Mouse (Mus musculus): Measurements from ENCODE around the gene Slc7a6. TPM values are rescaled to one million over a fixed set of nuclear protein-coding genes. Genes with fewer than 3 reads are reported as not detected.
A peak's percentile ranks its signal among the peaks of the same experiment; 100 is the strongest.

Gene Slc7a6
- polyA plus RNA-seq, 1 experiment from 2014 or later = 88.3 TPM

GRCm38 (mm10) chr8:106219620-106220019 lies 51.0 kb downstream of the Slc7a6 start:
- DNase-seq (ENCODE audit: low spot score, missing footprints) = no peak
- no peak overlapping the region for H3K27ac ChIP-seq (ENCODE audit: low read depth, low read length)
- no peak overlapping the region for H3K4me3 ChIP-seq (ENCODE audit: low read depth, low read length)
- H3K27me3 ChIP-seq (ENCODE audit: control insufficient read depth, insufficient read depth, low read length) = no peaks in the 10 kb centered on the region
- H3K9me3 ChIP-seq (ENCODE audit: control insufficient read depth, low read length) = no peaks in the 10 kb centered on the region
- H3K4me1 ChIP-seq (ENCODE audit: control insufficient read depth, insufficient read depth, low read length) = no peaks in the 10 kb centered on the region
- H3K9ac ChIP-seq (ENCODE audit: low read length) = no peak overlapping the region
- ATAC-seq (ENCODE audit: low FRiP score) = no peak
- no peaks in the 10 kb centered on the region; the same call in none of the 2 replicates for H3K36me3 ChIP-seq (ENCODE audit: control insufficient read depth, insufficient read depth, low read length)
- H3K4me2 ChIP-seq = no peak overlapping the region
- 88% methylated on average over 3 of the region's 3 CpGs for WGBS

- Histone ChIP-seq H3K36me3 (ENCODE audit: control insufficient read depth, insufficient read depth, low read length) (peaks cover 11% of the 10 kb centered on the region; the same call in 1 of the 2 replicates), H3K9me3 (ENCODE audit: control insufficient read depth, low read length) (no peaks in the 10 kb centered on the region), H3K4me1 (ENCODE audit: control insufficient read depth, insufficient read depth, low read length) (no peaks in the 10 kb centered on the region), H3K4me3 (ENCODE audit: low read depth, low read length) (no peak overlapping the region), H3K27ac (ENCODE audit: low read depth, low read length) (no peak overlapping the region), H3K4me2 (no peak overlapping the region), H3K9ac (ENCODE audit: low read length) (no peak overlapping the region), H3K27me3 (ENCODE audit: control insufficient read depth, insufficient read depth, low read length) (no peaks in the 10 kb centered on the region)
- WGBS = 48% methylated on average over 9 of the region's 9 CpGs
- DNase-seq (ENCODE audit: low spot score, missing footprints) = peak; percentile 91
- no peak for ATAC-seq (ENCODE audit: low FRiP score)
These were observed 57.9 kb downstream of the Slc7a6 start for GRCm38 (mm10) chr8:106226589-106226988.

- H3K9ac ChIP-seq (ENCODE audit: low read length) = no peak overlapping the region
- 92% methylated on average over 7 of the region's 7 CpGs for WGBS
- no peak overlapping the region for H3K27ac ChIP-seq (ENCODE audit: low read depth, low read length)
- no peaks in the 10 kb centered on the region for H3K27me3 ChIP-seq (ENCODE audit: control insufficient read depth, insufficient read depth, low read length)
- ATAC-seq (ENCODE audit: low FRiP score) = no peak
- H3K4me3 ChIP-seq (ENCODE audit: low read depth, low read length) = no peak overlapping the region
- no peak overlapping the region for H3K4me2 ChIP-seq
- H3K36me3 ChIP-seq (ENCODE audit: control insufficient read depth, insufficient read depth, low read length) = peaks cover 10% of the 10 kb centered on the region
- no peak for DNase-seq (ENCODE audit: low spot score, missing footprints)
- H3K9me3 ChIP-seq (ENCODE audit: control insufficient read depth, low read length) = no peaks in the 10 kb centered on the region
- no peaks in the 10 kb centered on the region for H3K4me1 ChIP-seq (ENCODE audit: control insufficient read depth, insufficient read depth, low read length)
These were observed 62.9 kb downstream of the Slc7a6 start for GRCm38 (mm10) chr8:106231536-106231935.

GRCm38 (mm10) chr8:106232751-106233150 lies 64.1 kb downstream of the Slc7a6 start:
- ATAC-seq (ENCODE audit: low FRiP score) (no peak), DNase-seq (ENCODE audit: low spot score, missing footprints) (peak; percentile 71)
- no peaks in the 10 kb centered on the region for H3K9me3 ChIP-seq (ENCODE audit: control insufficient read depth, low read length)
- H3K4me1 ChIP-seq (ENCODE audit: control insufficient read depth, insufficient read depth, low read length) = no peaks in the 10 kb centered on the region
- H3K36me3 ChIP-seq (ENCODE audit: control insufficient read depth, insufficient read depth, low read length) = peaks cover 4% of the 10 kb centered on the region
- no peak overlapping the region for H3K9ac ChIP-seq (ENCODE audit: low read length)
- WGBS = 79% methylated on average over 3 of the region's 3 CpGs
- no peak overlapping the region for H3K4me2 ChIP-seq
- H3K4me3 ChIP-seq (ENCODE audit: low read depth, low read length) = no peak overlapping the region
- no peak overlapping the region for H3K27ac ChIP-seq (ENCODE audit: low read depth, low read length)
- H3K27me3 ChIP-seq (ENCODE audit: control insufficient read depth, insufficient read depth, low read length) = no peaks in the 10 kb centered on the region

- peaks cover 4% of the 10 kb centered on the region for H3K36me3 ChIP-seq (ENCODE audit: control insufficient read depth, insufficient read depth, low read length)
- ATAC-seq (ENCODE audit: low FRiP score) = no peak
These were observed 66.1 kb downstream of the Slc7a6 start for GRCm38 (mm10) chr8:106234567-106235261.

GRCm38 (mm10) chr8:106237106-106237505 lies 68.4 kb downstream of the Slc7a6 start:
- H3K36me3 ChIP-seq (ENCODE audit: control insufficient read depth, insufficient read depth, low read length) = peaks cover 4% of the 10 kb centered on the region
- 92% methylated on average over 5 of the region's 5 CpGs for WGBS

More at GRCm38 (mm10) chr8:106234567-106235261, 66.1 kb downstream of the Slc7a6 start:
- H3K27me3 ChIP-seq (ENCODE audit: control insufficient read depth, insufficient read depth, low read length) = no peaks in the 10 kb centered on the region
- no peak overlapping the region for H3K27ac ChIP-seq (ENCODE audit: low read depth, low read length)
- no peak for DNase-seq (ENCODE audit: low spot score, missing footprints)
- 92% methylated on average over 17 of the region's 17 CpGs for WGBS
- no peak overlapping the region for H3K4me2 ChIP-seq
- no peak overlapping the region for H3K4me3 ChIP-seq (ENCODE audit: low read depth, low read length)
- no peaks in the 10 kb centered on the region for H3K9me3 ChIP-seq (ENCODE audit: control insufficient read depth, low read length)
- no peaks in the 10 kb centered on the region for H3K4me1 ChIP-seq (ENCODE audit: control insufficient read depth, insufficient read depth, low read length)
- no peak overlapping the region for H3K9ac ChIP-seq (ENCODE audit: low read length)

More at GRCm38 (mm10) chr8:106237106-106237505, 68.4 kb downstream of the Slc7a6 start:
- Histone ChIP-seq H3K27ac (ENCODE audit: low read depth, low read length) (no peak overlapping the region), H3K4me1 (ENCODE audit: control insufficient read depth, insufficient read depth, low read length) (no peaks in the 10 kb centered on the region), H3K9me3 (ENCODE audit: control insufficient read depth, low read length) (no peaks in the 10 kb centered on the region), H3K27me3 (ENCODE audit: control insufficient read depth, insufficient read depth, low read length) (no peaks in the 10 kb centered on the region), H3K9ac (ENCODE audit: low read length) (no peak overlapping the region), H3K4me3 (ENCODE audit: low read depth, low read length) (no peak overlapping the region), H3K4me2 (no peak overlapping the region)
- no peak for ATAC-seq (ENCODE audit: low FRiP score)
- DNase-seq (ENCODE audit: low spot score, missing footprints) = peak; percentile 74

Other genes with a start within 250 kb of the Slc7a6 start
- 0.61 and 1.9 TPM in 2 replicates for gene Ctrl, start 235.0 kb upstream of the Slc7a6 start, polyA plus RNA-seq (2014; fragmentation: Nextera tagmentation; extraction: Ambion mirVana)
- 22.5 and 26.9 TPM in 2 replicates for gene Psmb10, start 230.4 kb upstream of the Slc7a6 start, polyA plus RNA-seq (2014; fragmentation: Nextera tagmentation; extraction: Ambion mirVana)
- 0.23 and 0.28 TPM in 2 replicates for gene Lcat, start 225.5 kb upstream of the Slc7a6 start, polyA plus RNA-seq (2014; fragmentation: Nextera tagmentation; extraction: Ambion mirVana)
- 7.2 and 7.8 TPM in 2 replicates for gene Slc12a4, start 202.8 kb upstream of the Slc7a6 start, polyA plus RNA-seq (2014; fragmentation: Nextera tagmentation; extraction: Ambion mirVana)
- not detected in 2 replicates for gene Dpep3, start 189.4 kb upstream of the Slc7a6 start, polyA plus RNA-seq (2014; fragmentation: Nextera tagmentation; extraction: Ambion mirVana)
- 14.4 and 16.4 TPM in 2 replicates for gene Dus2, start 177.5 kb upstream of the Slc7a6 start, polyA plus RNA-seq (2014; fragmentation: Nextera tagmentation; extraction: Ambion mirVana)
- 0.28 TPM in 1 of 2 replicates, not detected in the other for gene Dpep2nb, start 162.9 kb upstream of the Slc7a6 start, polyA plus RNA-seq (2014; fragmentation: Nextera tagmentation; extraction: Ambion mirVana)
- gene Ddx28, start 157.0 kb upstream of the Slc7a6 start, polyA plus RNA-seq (2014; fragmentation: Nextera tagmentation; extraction: Ambion mirVana) = 21.8 and 23.4 TPM in 2 replicates
- 3.9 and 4.0 TPM in 2 replicates for gene Nfatc3, start 110.0 kb upstream of the Slc7a6 start, polyA plus RNA-seq (2014; fragmentation: Nextera tagmentation; extraction: Ambion mirVana)
- 0.88 and 0.89 TPM in 2 replicates for gene Esrp2, start 31.9 kb upstream of the Slc7a6 start, polyA plus RNA-seq (2014; fragmentation: Nextera tagmentation; extraction: Ambion mirVana)
- gene Pla2g15, start 18.5 kb upstream of the Slc7a6 start, polyA plus RNA-seq (2014; fragmentation: Nextera tagmentation; extraction: Ambion mirVana) = 6.4 and 6.9 TPM in 2 replicates
- 41.5 and 42.2 TPM in 2 replicates for gene Slc7a6os, start 42.1 kb downstream of the Slc7a6 start, polyA plus RNA-seq (2014; fragmentation: Nextera tagmentation; extraction: Ambion mirVana)
- gene Prmt7, start 42.1 kb downstream of the Slc7a6 start, polyA plus RNA-seq (2014; fragmentation: Nextera tagmentation; extraction: Ambion mirVana) = 59.5 and 61.7 TPM in 2 replicates
- gene Smpd3, start 169.1 kb downstream of the Slc7a6 start, polyA plus RNA-seq (2014; fragmentation: Nextera tagmentation; extraction: Ambion mirVana) = 9.3 and 10.3 TPM in 2 replicates
- gene Zfp90, start 246.5 kb downstream of the Slc7a6 start, polyA plus RNA-seq (2014; fragmentation: Nextera tagmentation; extraction: Ambion mirVana) = 32.1 and 35.9 TPM in 2 replicates